Mouse (Mus musculus) liver, embryonic 16.5 days (tissue): ENCODE data around the gene Ric1. TPM values are rescaled to one million over a fixed set of nuclear protein-coding genes. Genes with fewer than 3 reads are reported as not detected.

Experiments
- ATAC-seq: fragments of 200-750 bp; cut with Nextera tagmentation; 2 replicates; pipeline ENCODE4 v1.8.0; 2017; ENCODE audit warnings: low read depth, mild to moderate bottlenecking, moderate number of reproducible peaks, moderate library complexity
- H3K27ac ChIP-seq: fragments of 300-500 bp; sonication (generic); 2 replicates; pipeline ENCODE4 v1.5.1; 2014; ENCODE audit warnings: mild to moderate bottlenecking, low read length
- H3K27me3 ChIP-seq: fragments of 300-500 bp; sonication (generic); 2 replicates; pipeline ENCODE4 v1.6.1; 2014; ENCODE audit warnings: low read depth, low read length, mixed read lengths; ENCODE audit not compliant: control insufficient read depth, insufficient read depth
- H3K36me3 ChIP-seq: fragments of 300-500 bp; sonication (generic); 2 replicates; pipeline ENCODE4 v1.6.1; 2014; ENCODE audit warnings: mild to moderate bottlenecking; ENCODE audit not compliant: control insufficient read depth, insufficient read depth
- H3K4me1 ChIP-seq: fragments of 300-500 bp; sonication (generic); 2 replicates; pipeline ENCODE4 v1.6.1; 2014; ENCODE audit warnings: low read depth, low read length, mixed read lengths; ENCODE audit not compliant: control insufficient read depth
- H3K4me2 ChIP-seq: fragments of 300-500 bp; sonication (generic); 2 replicates; pipeline ENCODE4 v1.6.1; 2014; ENCODE audit warnings: low read depth, low read length, mixed read lengths
- H3K4me3 ChIP-seq: fragments of 300-500 bp; sonication (generic); 2 replicates; pipeline ENCODE4 v1.5.1; 2014; ENCODE audit warnings: low read depth, mild to moderate bottlenecking, low read length
- H3K9ac ChIP-seq: fragments of 300-500 bp; sonication (generic); 2 replicates; pipeline ENCODE4 v1.6.1; 2014; ENCODE audit warnings: low read depth, low read length
- H3K9me3 ChIP-seq: fragments of 300-500 bp; sonication (generic); replicated peaks from 2 replicates; pipeline ENCODE4 v1.6.1; 2016; ENCODE audit warnings: low read length; ENCODE audit not compliant: control insufficient read depth
- WGBS: fragments of 180-500 bp; shearing (Covaris S2); extraction: QIAGEN DNeasy Blood & Tissue Kit; methylation state at CpG from one replicate; pipeline ENCODE4 v1.1.7; 2014; ENCODE audit not compliant: insufficient replicate concordance; 5-methylcytosine and 5-hydroxymethylcytosine counted together
- polyA plus RNA-seq: library from polyadenylated mRNA; unstranded; fragments of >200 nt; fragmentation: Nextera tagmentation; extraction: Ambion mirVana; gene quantifications from 2 replicates; pipeline ENCODE4 v1.2.1, GENCODE M21; 2015

The Ric1 gene
- polyA plus RNA-seq, 1 experiment from 2014 or later, result 3.6 TPM

DNA sequence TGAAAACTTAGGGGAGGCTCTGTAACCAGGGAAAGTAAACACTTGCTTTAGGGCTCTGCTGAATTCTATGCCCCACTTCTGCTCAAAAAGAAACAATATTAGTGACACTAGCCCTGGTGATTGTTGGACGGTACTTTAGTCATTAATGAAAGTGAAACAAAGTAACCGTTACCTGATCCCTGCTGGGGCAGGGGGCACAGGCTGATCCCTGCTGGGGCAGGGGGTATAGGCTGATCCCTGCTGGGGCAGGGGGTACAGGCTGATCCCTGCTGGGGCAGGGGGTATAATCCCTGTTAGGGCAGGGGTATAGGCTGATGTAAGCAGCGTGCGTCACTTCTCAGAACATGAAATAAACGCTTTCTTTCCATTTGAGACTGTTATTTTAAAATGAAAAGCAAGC, 119.4 kb downstream of the Ric1 start:
- Histone ChIP-seq H3K4me1 (peaks cover 9% of the 10 kb centered on the region), H3K4me3 (no peak overlapping the region), H3K9me3 (no peaks in the 10 kb centered on the region; the same call in 1 of the 2 replicates), H3K9ac (no peak overlapping the region), H3K27me3 (no peaks in the 10 kb centered on the region), H3K27ac (no peak overlapping the region), H3K36me3 (peaks cover 16% of the 10 kb centered on the region), H3K4me2 (no peak overlapping the region)
- 85% methylated on average over 5 of the region's 5 CpGs for WGBS
- no peak for ATAC-seq

DNA sequence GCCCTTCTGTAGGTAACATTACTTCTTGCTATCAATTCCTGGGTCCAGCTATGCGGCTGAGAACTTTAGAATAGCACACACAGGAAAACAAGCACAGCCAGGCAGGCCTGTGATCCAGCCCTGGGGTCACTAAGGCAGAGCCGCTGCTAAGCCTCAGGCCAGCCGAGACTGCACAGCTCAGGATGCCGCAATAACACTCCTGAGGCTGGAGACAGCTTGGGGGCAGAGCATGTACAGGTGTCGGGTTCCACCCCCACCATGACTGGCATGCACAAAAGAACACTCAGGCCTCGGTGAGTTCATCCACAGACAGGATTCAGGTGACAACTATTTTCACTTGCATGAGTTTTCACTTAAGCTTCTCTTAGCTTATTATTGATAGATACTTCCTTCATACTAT, 120.1 kb downstream of the Ric1 start:
- H3K4me1 ChIP-seq, result peaks cover 13% of the 10 kb centered on the region
- H3K36me3 ChIP-seq, result peaks cover 10% of the 10 kb centered on the region
- ATAC-seq, result no peak
- H3K9me3 ChIP-seq, result no peaks in the 10 kb centered on the region; the same call in 1 of the 2 replicates
- WGBS, result 75% methylated on average over 6 of the region's 6 CpGs
- H3K27me3 ChIP-seq, result no peaks in the 10 kb centered on the region
- H3K27ac ChIP-seq, result no peak overlapping the region
- H3K4me2 ChIP-seq, result no peak overlapping the region
- H3K4me3 ChIP-seq, result no peak overlapping the region
- no peak overlapping the region for H3K9ac ChIP-seq

DNA sequence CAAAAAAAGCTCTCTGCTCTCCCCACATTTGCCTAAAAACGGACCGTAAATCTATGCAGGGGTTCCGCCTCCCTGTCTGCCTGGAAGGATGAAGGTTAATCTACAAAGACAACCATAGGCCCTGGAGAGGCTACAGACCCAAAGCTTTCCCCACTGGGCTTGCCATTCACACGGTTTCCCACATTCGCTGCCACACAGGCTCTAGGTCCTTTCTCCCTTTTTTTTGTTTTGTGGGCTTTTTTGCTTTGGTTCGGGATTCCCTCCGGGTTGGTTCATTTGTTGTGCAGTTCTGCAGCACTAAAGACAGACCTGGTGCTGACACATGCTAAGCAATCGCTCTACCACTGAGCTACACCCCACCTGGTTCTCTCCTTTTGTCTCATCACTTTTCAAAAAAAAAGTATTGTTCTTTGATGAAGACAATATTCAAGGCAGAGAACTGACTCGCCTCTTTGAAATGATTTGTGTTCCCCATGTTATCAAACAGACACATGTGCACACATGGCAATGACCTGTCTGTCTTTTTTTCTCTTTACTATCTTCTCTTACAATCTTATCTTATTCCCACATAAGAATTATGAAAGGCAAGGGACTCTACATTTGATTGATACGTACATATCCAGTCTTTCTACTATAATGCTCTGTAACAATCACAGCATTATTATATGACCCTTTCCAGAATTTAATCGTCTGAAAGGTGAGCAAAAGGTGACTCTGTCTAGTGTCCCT, 121.3 kb downstream of the Ric1 start:
- no peak overlapping the region for H3K4me2 ChIP-seq
- peaks cover 10% of the 10 kb centered on the region for H3K36me3 ChIP-seq
- H3K9ac ChIP-seq, result no peak overlapping the region
- WGBS, result 71% methylated on average over 11 of the region's 11 CpGs
- H3K27ac ChIP-seq, result no peak overlapping the region
- ATAC-seq, result no peak
- no peaks in the 10 kb centered on the region; the same call in 1 of the 2 replicates for H3K9me3 ChIP-seq
- no peaks in the 10 kb centered on the region for H3K27me3 ChIP-seq
- peaks cover 14% of the 10 kb centered on the region for H3K4me1 ChIP-seq
- no peak overlapping the region for H3K4me3 ChIP-seq

DNA sequence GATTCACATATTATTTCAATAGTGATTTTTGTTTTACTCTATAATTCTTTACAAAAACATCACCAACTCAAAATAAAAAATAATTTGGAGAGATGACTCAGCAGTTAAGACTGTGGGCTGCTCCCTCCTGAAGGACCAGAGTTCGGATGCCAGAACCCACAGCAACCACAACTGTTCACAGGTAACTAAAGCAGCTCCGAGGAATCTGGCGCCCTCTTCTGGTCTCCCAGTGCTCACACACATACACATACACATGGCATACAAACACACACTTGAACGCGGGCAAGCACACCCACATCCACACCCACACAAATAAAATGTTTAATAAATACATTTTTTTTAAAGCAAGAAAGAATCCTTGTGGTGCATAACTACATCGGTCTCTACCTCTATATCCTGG, 122.7 kb downstream of the Ric1 start:
- no peak overlapping the region for H3K9ac ChIP-seq
- 94% methylated on average over 6 of the region's 6 CpGs for WGBS
- peaks cover 27% of the 10 kb centered on the region for H3K4me1 ChIP-seq
- no peaks in the 10 kb centered on the region for H3K27me3 ChIP-seq
- peaks cover 10% of the 10 kb centered on the region for H3K36me3 ChIP-seq
- no peaks in the 10 kb centered on the region; the same call in 1 of the 2 replicates for H3K9me3 ChIP-seq
- ATAC-seq, result no peak
- no peak overlapping the region for H3K27ac ChIP-seq
- no peak overlapping the region for H3K4me2 ChIP-seq
- H3K4me3 ChIP-seq, result no peak overlapping the region

DNA sequence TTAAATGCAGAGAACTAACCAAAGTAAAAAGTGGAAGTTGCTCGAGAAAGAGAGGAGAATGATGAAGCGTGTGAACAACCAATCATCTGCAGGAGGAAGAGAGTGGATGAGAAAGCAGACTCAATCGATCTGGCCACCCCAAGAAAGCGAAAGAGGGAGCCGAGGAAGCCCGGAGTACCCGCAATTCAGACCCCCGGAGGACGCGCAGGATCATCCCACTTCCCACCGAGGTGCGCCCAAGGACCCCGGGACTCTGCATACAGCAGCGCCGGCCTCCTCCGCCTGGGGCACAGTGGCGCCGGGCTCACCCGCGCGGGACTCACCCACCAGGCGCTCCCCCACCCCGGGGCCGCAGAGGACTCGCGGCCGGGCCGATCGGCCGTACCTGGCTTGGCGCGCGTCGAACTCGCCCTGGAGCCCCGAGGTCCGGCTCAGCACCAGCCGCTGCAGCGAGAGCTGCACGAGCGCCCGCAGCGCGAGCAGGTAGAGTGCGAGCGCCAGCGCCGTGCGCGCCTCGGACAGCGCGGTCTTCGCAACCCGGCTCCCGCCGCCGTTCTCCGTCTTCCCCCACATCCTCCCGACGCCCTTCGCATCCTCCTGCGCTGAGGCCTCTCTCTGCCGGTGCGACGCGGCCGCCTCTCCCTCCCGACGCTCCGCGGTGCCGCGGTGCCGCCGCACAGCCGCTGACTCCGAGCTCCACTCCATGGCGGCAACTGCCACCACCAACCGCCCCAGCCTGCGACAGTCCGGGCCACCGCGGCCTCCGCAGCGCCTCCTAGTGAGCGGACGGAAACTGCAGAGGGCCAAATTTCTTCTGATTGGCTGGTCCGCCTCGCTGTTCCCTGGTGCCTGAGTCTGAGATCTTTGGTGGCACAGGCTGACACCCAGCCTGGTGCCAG, 125.8 kb downstream of the Ric1 start, which contains the start of gene Ermp1:
Ermp1 (minus strand) TSS at position 765 of the 899 bp plus-strand sequence.
- peaks cover 10% of the 10 kb centered on the region for H3K36me3 ChIP-seq
- H3K27me3 ChIP-seq, result no peaks in the 10 kb centered on the region
- WGBS, result under 1% methylated on average over 90 of the region's 90 CpGs
- peak within 1 kb of the TSS; percentile 96 for H3K4me3 ChIP-seq
- no peaks in the 10 kb centered on the region; the same call in 1 of the 2 replicates for H3K9me3 ChIP-seq
- H3K9ac ChIP-seq, result peak within 1 kb of the TSS; percentile 97
- peaks cover 29% of the 10 kb centered on the region for H3K4me1 ChIP-seq
- peak; percentile 85 for ATAC-seq
- peak within 1 kb of the TSS; percentile 89 for H3K27ac ChIP-seq
- H3K4me2 ChIP-seq, result peak within 1 kb of the TSS; percentile 74

DNA sequence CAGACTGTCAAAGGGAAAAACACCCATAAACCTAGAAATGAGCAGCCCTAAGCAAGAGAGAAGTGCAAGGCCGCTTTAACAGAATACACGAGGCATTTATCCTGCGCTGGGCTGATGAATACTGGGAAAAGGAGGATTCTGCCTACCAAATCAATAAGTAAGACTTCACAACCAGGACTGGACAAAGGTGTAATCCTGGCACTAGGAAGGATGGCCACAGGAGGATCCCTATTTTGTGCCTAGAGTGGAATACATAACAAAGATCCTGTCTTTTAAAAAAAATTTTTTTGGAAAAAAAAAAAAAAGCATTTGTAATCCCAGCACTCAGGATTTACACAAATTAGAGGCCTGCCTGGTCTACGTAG, 126.5 kb downstream of the Ric1 start:
- Histone ChIP-seq H3K27ac (peak overlapping the region; percentile 74), H3K4me1 (peaks cover 29% of the 10 kb centered on the region), H3K4me2 (peak overlapping the region; percentile 74; the same call in 1 of the 2 replicates), H3K36me3 (peaks cover 10% of the 10 kb centered on the region), H3K9ac (peak overlapping the region; percentile 97), H3K27me3 (no peaks in the 10 kb centered on the region), H3K4me3 (peak overlapping the region; percentile 96), H3K9me3 (no peaks in the 10 kb centered on the region; the same call in 1 of the 2 replicates)
- ATAC-seq, result no peak
- 27% methylated on average over 4 of the region's 4 CpGs for WGBS

DNA sequence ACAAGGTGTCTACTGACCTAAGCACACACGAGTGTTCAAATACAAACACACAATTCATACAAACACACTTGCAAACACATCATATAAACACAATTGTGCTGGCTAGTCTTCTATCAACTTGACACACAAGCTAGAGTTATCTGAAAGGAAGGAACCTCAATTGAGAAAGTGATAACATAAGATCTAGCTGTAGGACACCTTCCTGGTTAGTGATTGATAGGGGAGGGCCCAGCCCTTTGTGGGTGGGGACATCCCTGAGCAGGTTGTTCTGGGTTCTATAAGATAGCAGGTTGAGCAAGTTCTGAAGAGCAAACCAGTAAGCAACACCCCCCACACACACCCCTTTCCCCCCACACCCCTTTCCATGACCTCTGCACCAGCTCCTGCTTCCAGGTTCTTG, 127.6 kb downstream of the Ric1 start:
- Histone ChIP-seq H3K4me3 (no peak overlapping the region), H3K36me3 (peaks cover 9% of the 10 kb centered on the region), H3K9ac (no peak overlapping the region), H3K4me2 (peak overlapping the region; percentile 29; the same call in 1 of the 2 replicates), H3K9me3 (no peaks in the 10 kb centered on the region; the same call in 1 of the 2 replicates), H3K27ac (peak overlapping the region; percentile 69), H3K4me1 (peaks cover 29% of the 10 kb centered on the region), H3K27me3 (no peaks in the 10 kb centered on the region)
- peak; percentile 73 for ATAC-seq
- WGBS, result 61% methylated on average over 1 of the region's 1 CpGs

DNA sequence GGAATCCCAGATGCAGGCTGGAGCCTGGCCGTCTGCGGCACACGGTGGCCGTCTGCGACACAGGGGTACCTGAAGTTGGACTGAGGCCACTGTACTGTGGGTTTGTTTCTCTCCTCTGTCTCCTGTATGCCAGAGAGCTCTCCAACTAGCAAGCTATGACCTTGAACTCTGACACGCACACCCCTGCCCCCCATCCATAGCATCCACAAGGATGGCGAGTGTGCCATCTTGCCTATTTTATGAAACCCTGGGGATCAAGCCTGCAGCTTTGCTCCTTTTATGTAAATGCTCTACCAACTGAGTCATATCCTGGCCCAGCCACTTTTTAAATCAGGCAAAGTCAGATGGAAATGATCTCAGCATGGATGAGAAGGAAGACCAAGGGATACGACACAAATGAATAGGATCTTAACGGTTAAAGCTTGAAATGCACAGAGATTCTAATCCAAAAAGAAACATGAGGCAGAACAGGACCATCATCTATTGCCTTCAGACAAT, 131.7 kb downstream of the Ric1 start:
- Histone ChIP-seq H3K27ac (no peak overlapping the region), H3K4me3 (no peak overlapping the region), H3K27me3 (no peaks in the 10 kb centered on the region), H3K9ac (no peak overlapping the region), H3K4me2 (no peak overlapping the region), H3K36me3 (no peaks in the 10 kb centered on the region), H3K4me1 (peaks cover 18% of the 10 kb centered on the region), H3K9me3 (no peaks in the 10 kb centered on the region)
- WGBS, result 85% methylated on average over 9 of the region's 9 CpGs
- ATAC-seq, result no peak
